Mouse (Mus musculus): ENCODE data around the gene Isca2. TPM values are rescaled to one million over a fixed set of nuclear protein-coding genes. Genes with fewer than 3 reads are reported as not detected.

Gene Isca2
- 60.6 and 64.2 TPM in 2 replicates for polyA plus RNA-seq (2012; rRNA removed)

- Histone ChIP-seq H3K36me3 (ENCODE audit: control insufficient read depth, insufficient read depth, low read length) (no peaks in the 10 kb centered on the region), H3K27me3 (ENCODE audit: control insufficient read depth, insufficient read depth, low read length) (no peaks in the 10 kb centered on the region), H3K4me3 (ENCODE audit: control insufficient read depth, insufficient read depth, low read length) (peak within 1 kb of the TSS; percentile 93), H3K27ac (ENCODE audit: control insufficient read depth, insufficient read depth, low read length) (peak within 1 kb of the TSS; percentile 70), H3K4me1 (replicated peaks; ENCODE audit: control insufficient read depth, insufficient read depth, low read length) (peaks cover 31% of the 10 kb centered on the region)
- WGBS: under 1% methylated on average over 41 of the region's 50 CpGs
- TF ChIP-seq CTCF (IDR thresholded peaks at IDR 0.05; ENCODE audit: borderline replicate concordance, control insufficient read depth, extremely low read depth, insufficient read depth, low read length, poor library complexity) (no peak), POLR2A (IDR thresholded peaks at IDR 0.05; ENCODE audit: control insufficient read depth, extremely low read depth, insufficient read depth, low read length, poor library complexity) (peak; percentile 67; the same call in 1 of the 2 replicates)
- DNase-seq: peak; percentile 94
Measured at GRCm38 (mm10) chr12:84772726-84773441, at the start of gene Isca2, which contains the start of gene Npc2. TSS of gene Isca2 (plus strand) at chr12:84773251. TSS of gene Npc2 (minus strand) at chr12:84773152.

- WGBS: 70% methylated on average over 4 of the region's 4 CpGs
- H3K4me1 ChIP-seq (replicated peaks; ENCODE audit: control insufficient read depth, insufficient read depth, low read length): no peaks in the 10 kb centered on the region
- H3K36me3 ChIP-seq (ENCODE audit: control insufficient read depth, insufficient read depth, low read length): no peaks in the 10 kb centered on the region
- no peak for DNase-seq
- H3K27ac ChIP-seq (ENCODE audit: control insufficient read depth, insufficient read depth, low read length): no peak overlapping the region
- H3K27me3 ChIP-seq (ENCODE audit: control insufficient read depth, insufficient read depth, low read length): no peaks in the 10 kb centered on the region
- H3K4me3 ChIP-seq (ENCODE audit: control insufficient read depth, insufficient read depth, low read length): no peak overlapping the region
- no peak for TF ChIP-seq CTCF (IDR thresholded peaks at IDR 0.05; ENCODE audit: borderline replicate concordance, control insufficient read depth, extremely low read depth, insufficient read depth, low read length, poor library complexity)
Measured at GRCm38 (mm10) chr12:84726391-84726790, 46.7 kb upstream of the Isca2 start.

GRCm38 (mm10) chr12:84726986-84727385, 46.1 kb upstream of the Isca2 start:
- Histone ChIP-seq H3K36me3 (ENCODE audit: control insufficient read depth, insufficient read depth, low read length) (no peaks in the 10 kb centered on the region), H3K4me3 (ENCODE audit: control insufficient read depth, insufficient read depth, low read length) (no peak overlapping the region), H3K27ac (ENCODE audit: control insufficient read depth, insufficient read depth, low read length) (no peak overlapping the region), H3K27me3 (ENCODE audit: control insufficient read depth, insufficient read depth, low read length) (no peaks in the 10 kb centered on the region), H3K4me1 (replicated peaks; ENCODE audit: control insufficient read depth, insufficient read depth, low read length) (no peaks in the 10 kb centered on the region)
- TF ChIP-seq CTCF (IDR thresholded peaks at IDR 0.05; ENCODE audit: borderline replicate concordance, control insufficient read depth, extremely low read depth, insufficient read depth, low read length, poor library complexity) (no peak), POLR2A (IDR thresholded peaks at IDR 0.05; ENCODE audit: control insufficient read depth, extremely low read depth, insufficient read depth, low read length, poor library complexity) (no peak)
- DNase-seq: no peak
- 77% methylated on average over 4 of the region's 4 CpGs for whole genome bisulfite sequencing

- Histone ChIP-seq H3K4me1 (replicated peaks; ENCODE audit: control insufficient read depth, insufficient read depth, low read length) (no peaks in the 10 kb centered on the region), H3K27me3 (ENCODE audit: control insufficient read depth, insufficient read depth, low read length) (no peaks in the 10 kb centered on the region), H3K27ac (ENCODE audit: control insufficient read depth, insufficient read depth, low read length) (no peak overlapping the region), H3K4me3 (ENCODE audit: control insufficient read depth, insufficient read depth, low read length) (no peak overlapping the region), H3K36me3 (ENCODE audit: control insufficient read depth, insufficient read depth, low read length) (no peaks in the 10 kb centered on the region)
- DNase-seq: no peak
- no peak for TF ChIP-seq CTCF (IDR thresholded peaks at IDR 0.05; ENCODE audit: borderline replicate concordance, control insufficient read depth, extremely low read depth, insufficient read depth, low read length, poor library complexity)
- no peak for TF ChIP-seq POLR2A (IDR thresholded peaks at IDR 0.05; ENCODE audit: control insufficient read depth, extremely low read depth, insufficient read depth, low read length, poor library complexity)
- 93% methylated on average over 5 of the region's 5 CpGs for WGBS
Measured at GRCm38 (mm10) chr12:84727434-84727833, 45.6 kb upstream of the Isca2 start.

GRCm38 (mm10) chr12:84728421-84728820, 44.6 kb upstream of the Isca2 start:
- Histone ChIP-seq H3K4me3 (ENCODE audit: control insufficient read depth, insufficient read depth, low read length) (no peak overlapping the region), H3K36me3 (ENCODE audit: control insufficient read depth, insufficient read depth, low read length) (no peaks in the 10 kb centered on the region), H3K4me1 (replicated peaks; ENCODE audit: control insufficient read depth, insufficient read depth, low read length) (no peaks in the 10 kb centered on the region), H3K27ac (ENCODE audit: control insufficient read depth, insufficient read depth, low read length) (no peak overlapping the region), H3K27me3 (ENCODE audit: control insufficient read depth, insufficient read depth, low read length) (no peaks in the 10 kb centered on the region)
- no peak for TF ChIP-seq POLR2A (IDR thresholded peaks at IDR 0.05; ENCODE audit: control insufficient read depth, extremely low read depth, insufficient read depth, low read length, poor library complexity)
- TF ChIP-seq CTCF (IDR thresholded peaks at IDR 0.05; ENCODE audit: borderline replicate concordance, control insufficient read depth, extremely low read depth, insufficient read depth, low read length, poor library complexity): no peak
- no peak for DNase-seq
- 95% methylated on average over 10 of the region's 10 CpGs for WGBS

GRCm38 (mm10) chr12:84733366-84733765, 39.7 kb upstream of the Isca2 start:
- no peaks in the 10 kb centered on the region for H3K4me1 ChIP-seq (replicated peaks; ENCODE audit: control insufficient read depth, insufficient read depth, low read length)
- TF ChIP-seq POLR2A (IDR thresholded peaks at IDR 0.05; ENCODE audit: control insufficient read depth, extremely low read depth, insufficient read depth, low read length, poor library complexity) (no peak), CTCF (IDR thresholded peaks at IDR 0.05; ENCODE audit: borderline replicate concordance, control insufficient read depth, extremely low read depth, insufficient read depth, low read length, poor library complexity) (no peak)
- no peak overlapping the region for H3K4me3 ChIP-seq (ENCODE audit: control insufficient read depth, insufficient read depth, low read length)
- DNase-seq: no peak
- WGBS: 78% methylated on average over 13 of the region's 13 CpGs
- H3K36me3 ChIP-seq (ENCODE audit: control insufficient read depth, insufficient read depth, low read length): no peaks in the 10 kb centered on the region
- H3K27me3 ChIP-seq (ENCODE audit: control insufficient read depth, insufficient read depth, low read length): no peaks in the 10 kb centered on the region
- no peak overlapping the region for H3K27ac ChIP-seq (ENCODE audit: control insufficient read depth, insufficient read depth, low read length)

Measured in thymus, adult 2 months (tissue).